Mouse (Mus musculus): ENCODE results near the gene Irf2bp2.

GRCm38 (mm10) chr8:126547841-126548240 lies 45.9 kb downstream of the Irf2bp2 start:
- TF ChIP-seq CTCF (IDR thresholded peaks at IDR 0.05; ENCODE audit: extremely low read depth, insufficient read length, insufficient replicate concordance, low read depth, low read length), result no peak
- no peak for TF ChIP-seq POLR2A (IDR thresholded peaks at IDR 0.05; ENCODE audit: low read depth, low read length)
